Mouse (Mus musculus): ENCODE measurements around the gene Pgf. TPM values are rescaled to one million over a fixed set of nuclear protein-coding genes. Genes with fewer than 3 reads are reported as not detected.
"Not testable (repeated sequence)": the region's sequence is repeated elsewhere in the genome, so short reads cannot be mapped to it uniquely, and the experiment has no call there.

The Pgf gene
- polyA plus RNA-seq, 1 experiment from 2014 or later, result 16.9 TPM

DNA sequence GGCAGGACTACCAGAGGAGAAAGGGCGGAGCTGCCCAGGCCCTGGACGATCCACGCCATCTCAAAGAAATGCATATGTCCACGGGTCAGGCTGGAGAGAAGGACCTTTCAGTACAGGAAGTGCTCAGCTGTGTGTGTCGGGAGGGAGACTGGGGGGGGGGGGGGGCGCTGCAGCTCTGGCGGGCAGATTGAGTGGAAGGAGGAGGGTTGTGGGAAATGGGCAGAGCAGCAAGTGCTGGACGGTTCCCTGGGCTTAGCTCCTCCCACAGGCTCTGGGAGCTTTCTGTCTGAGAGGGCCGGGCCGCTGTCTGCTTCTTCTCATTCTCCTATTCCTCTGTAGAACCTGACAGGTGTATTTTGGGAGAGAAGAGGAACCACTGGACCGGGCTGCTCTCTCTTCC is 31.2 kb downstream of the Pgf start:
- peaks cover 5% of the 10 kb centered on the region for H3K27me3 ChIP-seq (ENCODE audit: insufficient read depth, low read length)
- ATAC-seq (ENCODE audit: low FRiP score, low TSS enrichment), result peak; percentile 13; the same call in 1 of the 2 replicates
- H3K9ac ChIP-seq (replicated peaks; ENCODE audit: low read length), result no peak overlapping the region
- H3K4me3 ChIP-seq (ENCODE audit: low read length), result no peak overlapping the region
- no peaks in the 10 kb centered on the region for H3K9me3 ChIP-seq (ENCODE audit: low read length)
- no peak overlapping the region for H3K4me2 ChIP-seq (replicated peaks; ENCODE audit: low read depth, low read length)
- H3K27ac ChIP-seq (ENCODE audit: low read length), result no peak overlapping the region
- peaks cover 18% of the 10 kb centered on the region for H3K4me1 ChIP-seq (ENCODE audit: insufficient read depth, low read length)
- H3K36me3 ChIP-seq (ENCODE audit: insufficient read depth, low read length), result no peaks in the 10 kb centered on the region
- 28% methylated on average over 9 of the region's 11 CpGs for WGBS

DNA sequence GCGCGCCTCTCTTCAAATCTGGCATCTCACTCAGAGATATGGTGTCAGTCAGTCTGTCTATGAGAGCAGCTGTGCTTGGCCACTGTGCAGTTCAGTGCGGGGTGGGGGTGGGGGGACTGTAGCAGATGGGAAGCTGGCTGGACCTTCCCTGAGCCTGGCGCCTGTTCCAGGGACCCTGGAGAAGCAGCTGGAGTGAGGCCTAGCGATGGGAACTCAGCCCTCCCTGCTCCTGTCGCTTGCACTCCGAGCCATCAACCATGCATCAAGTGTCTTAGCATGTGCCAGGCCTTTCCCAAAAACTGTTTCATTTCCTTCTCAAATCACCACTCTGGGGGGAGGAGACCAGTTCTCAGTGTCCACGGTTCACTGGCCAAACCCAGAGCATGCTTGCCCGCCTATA is 32.0 kb downstream of the Pgf start:
- no peak for ATAC-seq (ENCODE audit: low FRiP score, low TSS enrichment)
- WGBS, result 55% methylated on average over 9 of the region's 9 CpGs
- H3K9me3 ChIP-seq (ENCODE audit: low read length), result no peaks in the 10 kb centered on the region
- no peak overlapping the region for H3K9ac ChIP-seq (replicated peaks; ENCODE audit: low read length)
- 0 out of 2 replicates have a peak overlapping the region, but pooled peaks have one; percentile 18 for H3K27ac ChIP-seq (ENCODE audit: low read length)
- H3K4me1 ChIP-seq (ENCODE audit: insufficient read depth, low read length), result peaks cover 11% of the 10 kb centered on the region
- no peak overlapping the region for H3K4me3 ChIP-seq (ENCODE audit: low read length)
- no peak overlapping the region for H3K4me2 ChIP-seq (replicated peaks; ENCODE audit: low read depth, low read length)
- no peaks in the 10 kb centered on the region for H3K27me3 ChIP-seq (ENCODE audit: insufficient read depth, low read length)
- no peaks in the 10 kb centered on the region for H3K36me3 ChIP-seq (ENCODE audit: insufficient read depth, low read length)

DNA sequence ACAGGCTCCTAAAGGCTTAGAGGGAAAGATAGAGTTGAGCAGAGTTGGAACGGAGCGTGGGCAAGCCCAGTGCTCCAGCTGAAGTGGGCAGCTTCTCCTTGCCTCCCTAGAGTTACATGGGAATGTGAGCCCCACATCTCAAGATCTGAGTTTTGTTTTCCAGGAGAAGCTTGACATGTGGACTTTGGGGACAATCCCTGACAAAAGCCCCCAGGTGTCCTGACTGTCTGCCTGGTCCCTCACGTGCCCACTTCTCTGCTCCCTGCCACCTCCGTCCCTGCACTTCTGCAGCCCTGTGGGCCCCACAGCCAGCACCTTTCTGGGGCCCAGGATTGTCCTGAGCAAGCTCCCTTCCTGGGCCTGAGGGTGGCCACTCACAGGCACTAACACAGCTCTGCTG is 32.8 kb downstream of the Pgf start:
- Histone ChIP-seq H3K9ac (replicated peaks; ENCODE audit: low read length) (no peak overlapping the region), H3K36me3 (ENCODE audit: insufficient read depth, low read length) (no peaks in the 10 kb centered on the region), H3K4me2 (replicated peaks; ENCODE audit: low read depth, low read length) (no peak overlapping the region), H3K27me3 (ENCODE audit: insufficient read depth, low read length) (no peaks in the 10 kb centered on the region), H3K4me3 (ENCODE audit: low read length) (no peak overlapping the region), H3K9me3 (ENCODE audit: low read length) (no peaks in the 10 kb centered on the region), H3K4me1 (ENCODE audit: insufficient read depth, low read length) (peaks cover 8% of the 10 kb centered on the region), H3K27ac (ENCODE audit: low read length) (no peak overlapping the region)
- WGBS, result 98% methylated on average over 4 of the region's 4 CpGs
- no peak for ATAC-seq (ENCODE audit: low FRiP score, low TSS enrichment)

DNA sequence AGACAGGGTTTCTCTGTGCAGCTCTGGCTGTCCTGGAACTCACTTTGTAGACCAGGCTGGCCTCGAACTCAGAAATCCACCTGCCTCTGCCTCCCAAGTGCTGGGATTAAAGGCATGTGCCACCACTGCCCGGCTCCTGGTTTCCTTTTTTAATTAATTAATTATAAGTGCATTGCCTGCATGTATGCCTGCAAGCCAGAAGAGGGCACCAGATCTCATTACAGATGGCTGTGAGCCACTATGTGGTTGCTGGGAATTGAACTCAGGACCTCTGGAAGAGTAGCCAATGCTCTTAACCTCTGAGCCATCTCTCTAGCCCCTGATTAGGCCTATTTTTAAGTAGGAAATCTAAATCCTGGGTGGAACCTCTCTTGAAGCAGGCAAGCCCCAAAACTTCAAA is 33.3 kb downstream of the Pgf start:
- WGBS, result 78% methylated on average over 2 of the region's 2 CpGs
- not testable (repeated sequence) for H3K9me3 ChIP-seq (ENCODE audit: low read length); H3K4me1 ChIP-seq (ENCODE audit: insufficient read depth, low read length); H3K9ac ChIP-seq (replicated peaks; ENCODE audit: low read length); H3K4me3 ChIP-seq (ENCODE audit: low read length); H3K27ac ChIP-seq (ENCODE audit: low read length); ATAC-seq (ENCODE audit: low FRiP score, low TSS enrichment); H3K36me3 ChIP-seq (ENCODE audit: insufficient read depth, low read length); H3K27me3 ChIP-seq (ENCODE audit: insufficient read depth, low read length); H3K4me2 ChIP-seq (replicated peaks; ENCODE audit: low read depth, low read length)

DNA sequence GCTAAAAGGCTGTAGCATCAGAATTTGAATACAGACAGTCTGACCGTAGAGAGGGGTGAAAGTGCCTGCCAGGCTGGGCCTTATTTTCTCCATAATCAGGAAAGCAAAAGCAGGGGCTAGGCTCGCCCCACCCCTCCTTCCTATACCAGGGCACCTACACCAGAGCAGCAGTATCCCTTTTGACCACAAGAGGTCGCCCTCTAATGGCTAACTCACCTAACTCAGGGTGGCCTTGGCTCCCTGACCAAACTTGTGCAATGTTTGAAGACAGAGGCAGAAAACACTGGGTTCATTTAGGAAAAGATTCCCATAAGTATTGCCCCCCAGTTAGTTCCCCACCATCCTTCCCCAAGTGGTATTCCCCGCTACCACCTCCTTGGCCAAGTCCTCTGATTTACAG is 34.8 kb downstream of the Pgf start:
- 11% methylated on average over 4 of the region's 4 CpGs for WGBS
- H3K9me3 ChIP-seq (ENCODE audit: low read length), result no peaks in the 10 kb centered on the region
- H3K9ac ChIP-seq (replicated peaks; ENCODE audit: low read length), result no peak overlapping the region
- ATAC-seq (ENCODE audit: low FRiP score, low TSS enrichment), result 0 out of 2 replicates have a peak, but pooled peaks have one; percentile 59
- H3K4me2 ChIP-seq (replicated peaks; ENCODE audit: low read depth, low read length), result no peak overlapping the region
- H3K36me3 ChIP-seq (ENCODE audit: insufficient read depth, low read length), result no peaks in the 10 kb centered on the region
- H3K4me1 ChIP-seq (ENCODE audit: insufficient read depth, low read length), result peaks cover 8% of the 10 kb centered on the region
- no peak overlapping the region for H3K4me3 ChIP-seq (ENCODE audit: low read length)
- no peak overlapping the region for H3K27ac ChIP-seq (ENCODE audit: low read length)
- H3K27me3 ChIP-seq (ENCODE audit: insufficient read depth, low read length), result no peaks in the 10 kb centered on the region

DNA sequence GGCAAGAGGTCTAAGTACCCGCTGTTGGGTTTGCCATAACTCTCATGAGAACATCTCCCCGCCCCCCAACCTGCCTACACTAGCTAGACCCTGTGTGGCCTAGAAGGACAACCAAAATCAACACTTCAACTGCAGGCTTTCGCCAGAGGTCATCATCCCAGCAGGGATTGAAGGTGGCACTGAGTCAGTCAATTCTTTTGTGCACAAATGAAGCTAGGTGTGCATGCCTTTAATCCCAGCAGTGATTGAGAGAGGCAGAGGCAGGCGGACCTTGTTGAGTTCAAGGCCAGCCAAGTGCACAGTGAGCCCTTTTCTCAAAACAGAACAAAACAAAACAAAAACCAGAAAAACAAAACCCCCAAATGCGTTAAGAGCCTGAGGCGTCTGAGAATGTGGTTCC is 36.5 kb downstream of the Pgf start:
- Histone ChIP-seq H3K4me1 (ENCODE audit: insufficient read depth, low read length) (peaks cover 6% of the 10 kb centered on the region), H3K4me2 (replicated peaks; ENCODE audit: low read depth, low read length) (no peak overlapping the region), H3K4me3 (ENCODE audit: low read length) (no peak overlapping the region), H3K9ac (replicated peaks; ENCODE audit: low read length) (no peak overlapping the region), H3K36me3 (ENCODE audit: insufficient read depth, low read length) (no peaks in the 10 kb centered on the region), H3K9me3 (ENCODE audit: low read length) (no peaks in the 10 kb centered on the region), H3K27ac (ENCODE audit: low read length) (no peak overlapping the region), H3K27me3 (ENCODE audit: insufficient read depth, low read length) (no peaks in the 10 kb centered on the region)
- ATAC-seq (ENCODE audit: low FRiP score, low TSS enrichment), result no peak
- WGBS, result 76% methylated on average over 6 of the region's 6 CpGs

DNA sequence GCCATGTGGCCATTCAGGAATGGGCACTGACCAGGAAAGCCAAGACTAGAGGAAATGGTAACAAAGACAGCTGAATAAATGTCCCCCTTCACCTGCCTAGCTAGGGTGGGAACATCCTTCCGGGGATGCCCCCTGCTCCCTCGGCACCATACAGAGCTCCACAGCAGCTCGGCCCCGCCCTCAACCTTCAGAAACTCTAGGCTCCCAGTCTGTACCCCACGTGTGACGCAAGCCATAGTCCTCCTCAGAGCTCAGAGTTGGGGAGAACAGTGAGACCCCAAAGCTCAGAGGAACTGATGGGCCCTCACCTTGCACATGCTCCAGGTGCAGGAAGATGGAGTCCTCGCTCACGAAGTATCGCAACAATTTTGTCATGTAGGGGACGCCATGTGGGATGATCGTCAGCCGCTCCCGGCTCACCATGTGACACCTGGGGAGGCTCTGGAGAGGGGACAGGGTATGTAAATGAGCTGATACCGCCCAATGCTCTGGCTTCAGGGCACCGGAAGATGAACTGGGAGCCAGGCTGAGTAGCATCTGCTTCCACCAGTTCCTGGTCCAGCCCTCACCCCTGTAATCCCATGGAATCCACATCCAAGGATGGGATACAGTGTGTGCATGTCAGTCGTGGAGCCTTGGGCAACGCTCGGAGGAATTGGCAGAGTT is 37.4 kb downstream of the Pgf start:
- 54% methylated on average over 18 of the region's 18 CpGs for WGBS
- ATAC-seq (ENCODE audit: low FRiP score, low TSS enrichment), result no peak
- no peak overlapping the region for H3K9ac ChIP-seq (replicated peaks; ENCODE audit: low read length)

DNA sequence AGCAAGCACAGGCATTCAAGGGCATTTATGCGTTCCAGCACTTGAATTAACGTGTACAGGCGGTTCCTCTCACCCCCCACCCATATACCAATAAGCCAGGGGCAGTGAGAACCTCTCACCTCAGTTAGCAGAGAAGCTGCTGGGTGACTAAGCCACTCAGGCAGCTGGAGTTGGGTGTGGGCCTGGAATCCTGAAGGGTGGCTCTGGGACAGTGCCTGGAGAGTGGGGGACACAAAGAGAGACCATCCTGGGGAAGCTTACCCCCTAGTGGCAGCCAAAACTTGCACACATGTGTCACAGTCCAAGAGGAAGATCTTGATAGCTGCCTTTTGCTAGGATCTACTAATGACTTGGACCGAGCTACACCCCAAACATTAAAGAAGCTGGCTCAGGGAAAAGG is 41.0 kb downstream of the Pgf start:
- WGBS, result 77% methylated on average over 4 of the region's 4 CpGs
- H3K27me3 ChIP-seq (ENCODE audit: insufficient read depth, low read length), result no peaks in the 10 kb centered on the region
- no peaks in the 10 kb centered on the region for H3K9me3 ChIP-seq (ENCODE audit: low read length)
- H3K4me1 ChIP-seq (ENCODE audit: insufficient read depth, low read length), result no peaks in the 10 kb centered on the region
- H3K4me3 ChIP-seq (ENCODE audit: low read length), result no peak overlapping the region
- no peak; the same call in 1 of the 2 replicates for ATAC-seq (ENCODE audit: low FRiP score, low TSS enrichment)
- H3K9ac ChIP-seq (replicated peaks; ENCODE audit: low read length), result no peak overlapping the region
- no peak overlapping the region for H3K27ac ChIP-seq (ENCODE audit: low read length)
- H3K4me2 ChIP-seq (replicated peaks; ENCODE audit: low read depth, low read length), result no peak overlapping the region
- peaks cover 33% of the 10 kb centered on the region for H3K36me3 ChIP-seq (ENCODE audit: insufficient read depth, low read length)

More for the DNA sequence above, 37.4 kb downstream of the Pgf start:
- Histone ChIP-seq H3K27me3 (ENCODE audit: insufficient read depth, low read length) (no peaks in the 10 kb centered on the region), H3K9me3 (ENCODE audit: low read length) (no peaks in the 10 kb centered on the region), H3K4me3 (ENCODE audit: low read length) (no peak overlapping the region), H3K4me1 (ENCODE audit: insufficient read depth, low read length) (no peaks in the 10 kb centered on the region), H3K4me2 (replicated peaks; ENCODE audit: low read depth, low read length) (no peak overlapping the region), H3K27ac (ENCODE audit: low read length) (no peak overlapping the region), H3K36me3 (ENCODE audit: insufficient read depth, low read length) (0 out of 2 replicates have a peak, but pooled peaks cover 3% of the 10 kb centered on the region)

DNA sequence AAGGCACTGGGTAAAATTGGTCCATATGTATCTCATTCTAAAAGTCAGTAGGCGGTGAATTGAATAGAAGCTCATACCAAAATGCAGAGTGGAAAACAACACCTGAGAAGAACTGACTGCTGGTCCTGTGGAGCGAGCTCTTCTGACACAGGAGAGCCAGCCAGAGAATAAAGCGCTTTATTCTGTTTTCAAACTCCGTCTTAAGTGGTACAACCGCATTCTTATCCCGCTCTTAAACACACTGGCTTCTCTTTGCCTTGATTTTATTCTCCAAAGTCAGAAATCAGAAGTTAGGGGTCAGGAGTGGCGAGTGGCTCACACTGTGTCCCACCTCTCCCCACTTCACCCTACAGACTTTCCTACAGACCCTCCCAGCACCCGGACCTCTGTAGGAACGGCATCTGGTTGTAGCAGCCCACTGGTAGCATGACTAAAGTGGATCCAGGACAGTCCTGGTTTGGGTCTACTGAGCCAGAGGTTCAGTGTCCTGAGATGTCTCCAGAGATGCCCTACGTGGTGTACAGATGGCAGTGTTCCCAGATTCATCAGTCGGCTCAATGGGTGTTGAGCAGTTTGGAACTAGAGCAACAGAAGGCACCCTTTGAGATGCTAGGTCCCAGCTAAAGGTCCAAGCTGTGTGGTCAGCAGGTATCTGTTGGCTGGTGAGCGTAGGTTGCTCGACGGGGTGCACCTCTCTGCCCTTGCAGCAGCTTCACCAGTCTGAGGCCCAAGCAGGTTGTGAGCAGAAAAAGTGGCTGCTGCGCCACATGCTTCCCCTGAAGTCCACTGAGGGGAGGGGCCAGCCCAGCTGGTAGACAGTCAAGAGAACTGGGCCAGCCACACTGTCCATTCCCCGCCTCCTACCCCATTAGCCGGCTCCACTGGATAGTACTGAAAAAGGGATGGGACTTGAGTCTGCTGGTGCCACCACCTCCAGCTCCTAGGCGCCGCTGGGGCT is 41.8 kb downstream of the Pgf start:
- Histone ChIP-seq H3K27ac (ENCODE audit: low read length) (no peak overlapping the region), H3K9ac (replicated peaks; ENCODE audit: low read length) (no peak overlapping the region), H3K9me3 (ENCODE audit: low read length) (no peaks in the 10 kb centered on the region), H3K4me3 (ENCODE audit: low read length) (no peak overlapping the region), H3K4me1 (ENCODE audit: insufficient read depth, low read length) (no peaks in the 10 kb centered on the region), H3K36me3 (ENCODE audit: insufficient read depth, low read length) (peaks cover 41% of the 10 kb centered on the region), H3K4me2 (replicated peaks; ENCODE audit: low read depth, low read length) (no peak overlapping the region), H3K27me3 (ENCODE audit: insufficient read depth, low read length) (no peaks in the 10 kb centered on the region)
- peak; percentile 42; the same call in 1 of the 2 replicates for ATAC-seq (ENCODE audit: low FRiP score, low TSS enrichment)
- WGBS, result 77% methylated on average over 19 of the region's 19 CpGs
